In the genomic region with DNA sequence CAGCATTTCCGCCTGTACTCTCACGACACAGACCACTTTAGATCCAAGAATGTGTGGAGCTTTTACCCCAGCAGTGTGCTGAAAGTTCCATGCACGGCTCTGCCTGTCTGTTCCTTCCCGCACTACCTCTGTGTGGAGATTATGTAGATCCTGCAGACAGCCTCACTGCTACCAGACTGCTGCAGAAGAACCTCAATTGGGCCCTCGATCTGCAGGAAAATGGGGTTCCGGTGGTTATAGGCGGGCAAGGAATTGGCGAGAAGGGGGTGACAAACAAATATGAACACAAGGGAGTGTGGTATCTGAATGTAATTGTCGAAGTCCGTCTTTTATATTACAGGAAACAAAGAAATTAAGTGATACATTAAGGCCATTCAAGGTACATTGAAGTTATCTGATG, we compare ENCODE assay signal across 23 mouse cellular contexts.
DNase-seq lines count a peak whose midpoint lies in the region; TF ChIP-seq lines count a peak whose summit lies in the region.
"Had no signal": no experiment of that assay in that cellular context is flagged by ENCODE, and none has a peak within 500 bp of the region (broad histone marks: within the 10 kb centered on the region; RNA-seq: fewer than 3 reads in every experiment).

No protein-coding gene starts in this region.

- no peak for TF ChIP-seq EP300 in ES-Bruce4 (IDR thresholded peaks at IDR 0.05; ENCODE audit: insufficient read depth, low read depth, low read length)

- H3K27ac ChIP-seq in ES-Bruce4 (ENCODE audit: insufficient read depth, low read length) (peak overlapping the region; percentile 51), ES-E14 (ENCODE audit: insufficient read depth, low read depth, low read length, poor library complexity, severe bottlenecking) (peak overlapping the region; percentile 89)
- H3K27ac ChIP-seq: embryonic facial prominence, embryonic 10.5 days; embryonic facial prominence, embryonic 12.5 days; forebrain, embryonic 10.5 days; forebrain, embryonic 12.5 days had no signal

- H3K27me3 ChIP-seq in ES-Bruce4 (ENCODE audit: control insufficient read depth, insufficient read depth, low read length, poor library complexity, severe bottlenecking) = no peaks in the 10 kb centered on the region
- H3K27me3 ChIP-seq: CH12.LX; embryonic facial prominence, embryonic 12.5 days had no signal

- H3K9ac ChIP-seq in ES-Bruce4 (ENCODE audit: low read depth, poor library complexity, severe bottlenecking) = no peak overlapping the region
- H3K9ac ChIP-seq in ES-E14 (ENCODE audit: insufficient read depth, low read depth, low read length, poor library complexity, severe bottlenecking) = no peak overlapping the region
- H3K9ac ChIP-seq: embryonic facial prominence, embryonic 12.5 days; forebrain, embryonic 12.5 days had no signal

- H3K4me1 ChIP-seq in ES-Bruce4 (ENCODE audit: control insufficient read depth, insufficient read depth, low read length) (peaks cover 3% of the 10 kb centered on the region), ES-E14 (ENCODE audit: control insufficient read depth in 2 of 2, insufficient read depth in 2 of 2, low read length in 2 of 2, poor library complexity in 1 of 2) (peaks cover 12 to 17% of the 10 kb centered on the region in 2 experiments)
- H3K4me1 ChIP-seq: embryonic facial prominence, embryonic 12.5 days had no signal

- in situ Hi-C loops in ES-E14 (cut with MboI; ENCODE audit: low sequenced_read_pairs in 2 of 2, unreplicated experiment in 2 of 2) = loop anchor here in 1 of 2 experiments (25.0 kb wide), 1 partner anchor 101 kb away; no protein-coding TSS in a partner anchor

- H3K36me3 ChIP-seq in ES-Bruce4 (ENCODE audit: control insufficient read depth, insufficient read depth, low read length, poor library complexity, severe bottlenecking) (no peaks in the 10 kb centered on the region), ES-E14 (ENCODE audit: control insufficient read depth, insufficient read depth, low read length, poor library complexity, severe bottlenecking) (peaks cover 3% of the 10 kb centered on the region; the same call in 1 of the 2 replicates)
- H3K36me3 ChIP-seq: embryonic facial prominence, embryonic 12.5 days; forebrain, embryonic 10.5 days; forebrain, embryonic 12.5 days had no signal

- DNase-seq in heart, adult 11 months = peak; percentile 72
- DNase-seq in heart, adult 18-20 months = no peak
- no peak for DNase-seq in ES-E14 (ENCODE audit: low read depth, low spot score)
- peak; percentile 59 for DNase-seq in ZHBTc4 (ENCODE audit: low read depth, low spot score)
- no peak for DNase-seq in layer of hippocampus, postnatal 36 days
- DNase-seq in urinary bladder, adult 18-20 months (ENCODE audit: low spot score in 2 of 2) = no peak
- DNase-seq: adrenal gland, adult 2 months; adrenal gland, postnatal 10 days; adrenal gland, postnatal 25 days; B cell, adult 2 months; cerebellum, adult 11 months; cerebellum, adult 18-20 months; cerebellum, adult 8-10 months; cerebellum, adult 9-11 months; cerebellum, postnatal 14 days; cerebellum, postnatal 36 days had no signal

- TF ChIP-seq CTCF in ES-Bruce4 (IDR thresholded peaks at IDR 0.05; ENCODE audit: low read depth, low read length) = no peak

- no peak for TF ChIP-seq POLR2A in ES-Bruce4 (IDR thresholded peaks at IDR 0.05; ENCODE audit: insufficient read depth, low read length)

- H3K4me3 ChIP-seq in ES-Bruce4 (ENCODE audit: low read depth, low read length) = no peak overlapping the region
- H3K4me3 ChIP-seq in ES-E14 (ENCODE audit: insufficient read depth in 1 of 2, low read depth in 1 of 2, low read length in 2 of 2, poor library complexity in 1 of 2, severe bottlenecking in 1 of 2) = no peak overlapping the region
- H3K4me3 ChIP-seq: embryonic facial prominence, embryonic 10.5 days; embryonic facial prominence, embryonic 12.5 days; erythroblast, embryonic 14.5 days; forebrain, embryonic 10.5 days; forebrain, embryonic 12.5 days had no signal

- H3K9me3 ChIP-seq in ES-Bruce4 (replicated peaks; ENCODE audit: control insufficient read depth, insufficient read depth, low read length, poor library complexity, severe bottlenecking) (no peaks in the 10 kb centered on the region), ES-E14 (ENCODE audit: control insufficient read depth, insufficient read depth, low read depth, low read length) (no peaks in the 10 kb centered on the region)
- H3K9me3 ChIP-seq: embryonic facial prominence, embryonic 10.5 days; embryonic facial prominence, embryonic 12.5 days; forebrain, embryonic 10.5 days; forebrain, embryonic 12.5 days had no signal

TF ChIP-seq in ES-E14, 5 proteins besides CTCF, POLR2A, EP300 and RAD21:
- TF ChIP-seq HCFC1 (IDR thresholded peaks at IDR 0.05; ENCODE audit: borderline replicate concordance, insufficient read depth, low read length) (no peak), CHD2 (IDR thresholded peaks at IDR 0.05; ENCODE audit: low read depth, low read length) (no peak), MAFK (IDR thresholded peaks at IDR 0.05; ENCODE audit: insufficient read depth, low read depth, low read length) (no peak), ZNF384 (IDR thresholded peaks at IDR 0.05; ENCODE audit: low read depth, low read length) (no peak), ZC3H11A (IDR thresholded peaks at IDR 0.05; ENCODE audit: borderline replicate concordance, low read depth, low read length) (no peak)

Comparison
In these comparisons a context has a peak if more than half of its experiments do, and no peak if none do; other contexts are left out.
1. DNase-seq: peak in heart, adult 11 months (single experiment) and ZHBTc4 (single experiment); none in heart, adult 18-20 months (0 of 2), ES-E14 (single experiment), layer of hippocampus, postnatal 36 days (0 of 2) and urinary bladder, adult 18-20 months (0 of 2).